Mouse (Mus musculus): ENCODE results near the gene Capn1.

DNA sequence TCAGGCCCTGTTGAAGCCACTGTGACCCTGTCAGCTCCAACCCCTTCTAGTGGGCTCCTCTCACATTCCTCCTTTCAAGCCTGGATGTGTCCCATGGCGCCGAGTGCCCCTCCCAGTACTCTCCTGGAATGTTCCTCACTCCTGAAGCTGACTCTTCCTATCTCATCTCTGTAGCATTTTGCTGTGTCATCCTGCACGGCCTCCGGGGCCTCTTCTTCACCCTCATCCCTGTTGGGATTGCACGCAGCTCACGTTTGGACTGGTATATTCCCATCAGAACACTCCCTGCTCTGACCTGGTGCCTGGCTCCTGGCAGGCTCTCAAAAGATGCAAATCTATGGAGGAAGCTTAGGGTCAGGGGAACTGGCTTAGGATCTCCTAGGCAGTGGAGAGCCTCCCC lies 48.9 kb downstream of the Capn1 start:
- TF ChIP-seq CTCF (IDR thresholded peaks at IDR 0.05; ENCODE audit: low read depth) (no peak), EP300 (IDR thresholded peaks at IDR 0.05; ENCODE audit: low read depth) (no peak)

Data from liver, postnatal 0 days (tissue).